Mouse (Mus musculus) hindbrain, embryonic 11.5 days (tissue): ENCODE data around the gene Adam15. TPM values are rescaled to one million over a fixed set of nuclear protein-coding genes. Genes with fewer than 3 reads are reported as not detected.

Experiments used
- ATAC-seq: fragments of 200-750 bp; cut with Nextera tagmentation; 2 replicates; pipeline ENCODE4 v1.8.0; 2017; ENCODE audit warnings: mild to moderate bottlenecking, moderate TSS enrichment, moderate library complexity; ENCODE audit not compliant: low FRiP score
- DNase-seq: peaks from one replicate; pipeline ENCODE4 v3.0.0-alpha.2; 2015; ENCODE audit warnings: low spot score
- H3K27ac ChIP-seq: fragments of 300-500 bp; sonication (generic); 2 replicates; pipeline ENCODE4 v1.5.1; 2014; ENCODE audit warnings: mild to moderate bottlenecking, low read depth, low read length
- H3K27me3 ChIP-seq: fragments of 300-500 bp; sonication (generic); 2 replicates; pipeline ENCODE4 v1.6.1; 2014; ENCODE audit warnings: mild to moderate bottlenecking, low read length, moderate library complexity, mixed read lengths; ENCODE audit not compliant: control insufficient read depth, insufficient read depth
- H3K36me3 ChIP-seq: fragments of 300-500 bp; sonication (generic); 2 replicates; pipeline ENCODE4 v1.6.1; 2014; ENCODE audit warnings: mild to moderate bottlenecking, low read length, moderate library complexity, mixed read lengths; ENCODE audit not compliant: control insufficient read depth, insufficient read depth
- H3K4me1 ChIP-seq: fragments of 300-500 bp; sonication (generic); replicated peaks from 2 replicates; pipeline ENCODE4 v1.6.1; 2014; ENCODE audit warnings: low read length, mixed read lengths; ENCODE audit not compliant: control insufficient read depth, insufficient read depth
- H3K4me2 ChIP-seq: fragments of 300-500 bp; sonication (generic); replicated peaks from 2 replicates; pipeline ENCODE4 v1.6.1; 2014; ENCODE audit warnings: mild to moderate bottlenecking, low read depth, low read length
- H3K4me3 ChIP-seq: fragments of 300-500 bp; sonication (generic); 2 replicates; pipeline ENCODE4 v1.5.1; 2014; ENCODE audit warnings: low read depth, low read length
- H3K9ac ChIP-seq: fragments of 300-500 bp; sonication (generic); 2 replicates; pipeline ENCODE4 v1.6.1; 2014; ENCODE audit warnings: low read depth, low read length
- H3K9me3 ChIP-seq: fragments of 300-500 bp; sonication (generic); 2 replicates; pipeline ENCODE4 v1.6.1; 2016; ENCODE audit warnings: low read length; ENCODE audit not compliant: control insufficient read depth
- WGBS: fragments of 180-500 bp; shearing (Covaris S2); extraction: QIAGEN DNeasy Blood & Tissue Kit; methylation state at CpG from one replicate; pipeline ENCODE4 v1.1.7; 2014; 5-methylcytosine and 5-hydroxymethylcytosine counted together
- polyA plus RNA-seq: library from polyadenylated mRNA; unstranded; fragments of >200 nt; fragmentation: Nextera tagmentation; extraction: Ambion mirVana; gene quantifications from 2 replicates; pipeline ENCODE4 v1.2.1, GENCODE M21; 2014

The Adam15 gene
- 17.8 TPM in 2 replicates for polyA plus RNA-seq

- no peaks in the 10 kb centered on the region for H3K36me3 ChIP-seq
- DNase-seq: peak; percentile 92
- H3K4me3 ChIP-seq: peak within 1 kb of the TSS; percentile 53
- H3K9me3 ChIP-seq: no peaks in the 10 kb centered on the region
- H3K27me3 ChIP-seq: peaks cover 3% of the 10 kb centered on the region; the same call in 1 of the 2 replicates
- ATAC-seq: peak; percentile 92
- H3K4me1 ChIP-seq: peaks cover 9% of the 10 kb centered on the region
- peak within 1 kb of the TSS; percentile 51 for H3K27ac ChIP-seq
- peak within 1 kb of the TSS; percentile 91 for H3K4me2 ChIP-seq
- WGBS: under 1% methylated on average over 56 of the region's 59 CpGs
- peak within 1 kb of the TSS; percentile 63 for H3K9ac ChIP-seq
Observed at GRCm38 (mm10) chr3:89349869-89350501, at the start of gene Adam15. Gene Adam15 (minus strand): TSS chr3:89349996.

- H3K4me1 ChIP-seq: peaks cover 15% of the 10 kb centered on the region
- no peaks in the 10 kb centered on the region for H3K9me3 ChIP-seq
- H3K4me3 ChIP-seq: peak overlapping the region; percentile 36
- no peak overlapping the region for H3K9ac ChIP-seq
- H3K27me3 ChIP-seq: peaks cover 16% of the 10 kb centered on the region
- DNase-seq (no peak), ATAC-seq (no peak)
- no peaks in the 10 kb centered on the region for H3K36me3 ChIP-seq
- WGBS: 2% methylated on average over 4 of the region's 4 CpGs
- H3K4me2 ChIP-seq: peak overlapping the region; percentile 94; the same call in 1 of the 2 replicates
- no peak overlapping the region for H3K27ac ChIP-seq
Observed at GRCm38 (mm10) chr3:89396654-89397005, 46.8 kb upstream of the Adam15 start.

- Histone ChIP-seq H3K4me3 (peak overlapping the region; percentile 36), H3K9ac (peak overlapping the region; percentile 35; the same call in 1 of the 2 replicates), H3K4me2 (peak overlapping the region; percentile 95), H3K9me3 (no peaks in the 10 kb centered on the region), H3K27ac (no peak overlapping the region), H3K36me3 (no peaks in the 10 kb centered on the region), H3K4me1 (peaks cover 21% of the 10 kb centered on the region), H3K27me3 (peaks cover 16% of the 10 kb centered on the region)
- DNase-seq (peak; percentile 83), ATAC-seq (no peak)
- under 1% methylated on average over 38 of the region's 44 CpGs for WGBS
Observed at GRCm38 (mm10) chr3:89395806-89396653, 46.2 kb upstream of the Adam15 start.

- Histone ChIP-seq H3K4me2 (peak overlapping the region; percentile 95), H3K27ac (no peak overlapping the region), H3K4me1 (peaks cover 25% of the 10 kb centered on the region), H3K27me3 (peaks cover 16% of the 10 kb centered on the region), H3K9me3 (no peaks in the 10 kb centered on the region), H3K9ac (no peak overlapping the region), H3K4me3 (peak overlapping the region; percentile 46; the same call in 1 of the 2 replicates), H3K36me3 (no peaks in the 10 kb centered on the region)
- DNase-seq (no peak), ATAC-seq (no peak)
- 2% methylated on average over 10 of the region's 10 CpGs for WGBS
Observed at GRCm38 (mm10) chr3:89395419-89395805, 45.6 kb upstream of the Adam15 start.

GRCm38 (mm10) chr3:89394894-89395256, 45.1 kb upstream of the Adam15 start:
- H3K4me2 ChIP-seq: peak overlapping the region; percentile 95
- peaks cover 16% of the 10 kb centered on the region for H3K27me3 ChIP-seq
- H3K4me3 ChIP-seq: peak overlapping the region; percentile 46
- under 1% methylated on average over 12 of the region's 12 CpGs for WGBS
- no peak overlapping the region for H3K9ac ChIP-seq
- H3K9me3 ChIP-seq: no peaks in the 10 kb centered on the region
- no peak overlapping the region for H3K27ac ChIP-seq
- peak; percentile 86 for DNase-seq
- peaks cover 25% of the 10 kb centered on the region for H3K4me1 ChIP-seq
- no peaks in the 10 kb centered on the region for H3K36me3 ChIP-seq
- peak; percentile 9; the same call in 1 of the 2 replicates for ATAC-seq

- H3K4me1 ChIP-seq: peaks cover 25% of the 10 kb centered on the region
- H3K36me3 ChIP-seq: no peaks in the 10 kb centered on the region
- no peaks in the 10 kb centered on the region for H3K9me3 ChIP-seq
- peaks cover 16% of the 10 kb centered on the region for H3K27me3 ChIP-seq
- DNase-seq (peak; percentile 76), ATAC-seq (peak; percentile 66)
- H3K4me3 ChIP-seq: peak within 1 kb of the TSS; percentile 46
- H3K27ac ChIP-seq: peak within 1 kb of the TSS; percentile 77
- peak within 1 kb of the TSS; percentile 55 for H3K9ac ChIP-seq
- peak within 1 kb of the TSS; percentile 95 for H3K4me2 ChIP-seq
- under 1% methylated on average over 41 of the region's 42 CpGs for WGBS
Observed at GRCm38 (mm10) chr3:89394006-89394893, 44.5 kb upstream of the Adam15 start, which contains the start of gene Zbtb7b. Gene Zbtb7b (minus strand): TSS chr3:89394776.

GRCm38 (mm10) chr3:89393605-89394004, 43.8 kb upstream of the Adam15 start:
- DNase-seq (peak; percentile 94), ATAC-seq (peak; percentile 94)
- Histone ChIP-seq H3K4me1 (peaks cover 25% of the 10 kb centered on the region), H3K9me3 (no peaks in the 10 kb centered on the region), H3K9ac (peak overlapping the region; percentile 55), H3K36me3 (no peaks in the 10 kb centered on the region), H3K27me3 (peaks cover 16% of the 10 kb centered on the region), H3K4me2 (peak overlapping the region; percentile 97), H3K27ac (peak overlapping the region; percentile 77), H3K4me3 (peak overlapping the region; percentile 47)
- WGBS: under 1% methylated on average over 15 of the region's 15 CpGs

- 0% methylated on average over 16 of the region's 24 CpGs for WGBS
- no peaks in the 10 kb centered on the region for H3K9me3 ChIP-seq
- H3K4me1 ChIP-seq: peaks cover 25% of the 10 kb centered on the region
- DNase-seq: peak; percentile 43
- H3K9ac ChIP-seq: peak overlapping the region; percentile 36; the same call in 1 of the 2 replicates
- no peak for ATAC-seq
- H3K36me3 ChIP-seq: no peaks in the 10 kb centered on the region
- H3K27ac ChIP-seq: no peak overlapping the region
- H3K27me3 ChIP-seq: peaks cover 16% of the 10 kb centered on the region
- H3K4me2 ChIP-seq: peak overlapping the region; percentile 97
- peak overlapping the region; percentile 47 for H3K4me3 ChIP-seq
Observed at GRCm38 (mm10) chr3:89392871-89393311, 43.1 kb upstream of the Adam15 start.
